Mouse (Mus musculus) hindbrain, embryonic 16.5 days (tissue): ENCODE measurements around the gene Phgr1. TPM values are rescaled to one million over a fixed set of nuclear protein-coding genes. Genes with fewer than 3 reads are reported as not detected.

Experiments used
- ATAC-seq: fragments of 200-750 bp; cut with Nextera tagmentation; 2 replicates; pipeline ENCODE4 v1.8.0; 2017; ENCODE audit warnings: moderate TSS enrichment, moderate library complexity
- H3K27ac ChIP-seq: fragments of 300-500 bp; sonication (generic); 2 replicates; pipeline ENCODE4 v1.5.1; 2014; ENCODE audit warnings: low read depth, mild to moderate bottlenecking, control low read depth, low read length, moderate library complexity
- H3K27me3 ChIP-seq: fragments of 300-500 bp; sonication (generic); replicated peaks from 2 replicates; pipeline ENCODE4 v1.6.1; 2014; ENCODE audit warnings: low read length; ENCODE audit not compliant: control insufficient read depth, insufficient read depth
- H3K36me3 ChIP-seq: fragments of 300-500 bp; sonication (generic); 2 replicates; pipeline ENCODE4 v1.6.1; 2014; ENCODE audit warnings: mild to moderate bottlenecking, low read length, moderate library complexity, mixed read lengths; ENCODE audit not compliant: control insufficient read depth, insufficient read depth
- H3K4me1 ChIP-seq: fragments of 300-500 bp; sonication (generic); 2 replicates; pipeline ENCODE4 v1.6.1; 2014; ENCODE audit warnings: low read depth, low read length; ENCODE audit not compliant: control insufficient read depth, insufficient read depth
- H3K4me2 ChIP-seq: fragments of 300-500 bp; sonication (generic); 2 replicates; pipeline ENCODE4 v1.6.1; 2014; ENCODE audit warnings: mild to moderate bottlenecking, low read length, control low read depth, moderate library complexity
- H3K4me3 ChIP-seq: fragments of 300-500 bp; sonication (generic); 2 replicates; pipeline ENCODE4 v1.5.1; 2014; ENCODE audit warnings: mild to moderate bottlenecking, low read length, control low read depth, moderate library complexity
- H3K9ac ChIP-seq: fragments of 300-500 bp; sonication (generic); 2 replicates; pipeline ENCODE4 v1.6.1; 2014; ENCODE audit warnings: low read depth, mild to moderate bottlenecking, control low read depth, low read length, moderate library complexity
- H3K9me3 ChIP-seq: fragments of 300-500 bp; sonication (generic); 2 replicates; pipeline ENCODE4 v1.6.1; 2014; ENCODE audit warnings: mild to moderate bottlenecking, low read length, moderate library complexity; ENCODE audit not compliant: control insufficient read depth
- WGBS: fragments of 180-500 bp; shearing (Covaris S2); extraction: QIAGEN DNeasy Blood & Tissue Kit; methylation state at CpG from one replicate; pipeline ENCODE4 v1.1.7; 2014; 5-methylcytosine and 5-hydroxymethylcytosine counted together
- polyA plus RNA-seq: library from polyadenylated mRNA; unstranded; fragments of >200 nt; fragmentation: Nextera tagmentation; extraction: Ambion mirVana; gene quantifications from 2 replicates; pipeline ENCODE4 v1.2.1, GENCODE M21; 2015

The Phgr1 gene
- polyA plus RNA-seq, 1 experiment from 2014 or later: not detected

DNA sequence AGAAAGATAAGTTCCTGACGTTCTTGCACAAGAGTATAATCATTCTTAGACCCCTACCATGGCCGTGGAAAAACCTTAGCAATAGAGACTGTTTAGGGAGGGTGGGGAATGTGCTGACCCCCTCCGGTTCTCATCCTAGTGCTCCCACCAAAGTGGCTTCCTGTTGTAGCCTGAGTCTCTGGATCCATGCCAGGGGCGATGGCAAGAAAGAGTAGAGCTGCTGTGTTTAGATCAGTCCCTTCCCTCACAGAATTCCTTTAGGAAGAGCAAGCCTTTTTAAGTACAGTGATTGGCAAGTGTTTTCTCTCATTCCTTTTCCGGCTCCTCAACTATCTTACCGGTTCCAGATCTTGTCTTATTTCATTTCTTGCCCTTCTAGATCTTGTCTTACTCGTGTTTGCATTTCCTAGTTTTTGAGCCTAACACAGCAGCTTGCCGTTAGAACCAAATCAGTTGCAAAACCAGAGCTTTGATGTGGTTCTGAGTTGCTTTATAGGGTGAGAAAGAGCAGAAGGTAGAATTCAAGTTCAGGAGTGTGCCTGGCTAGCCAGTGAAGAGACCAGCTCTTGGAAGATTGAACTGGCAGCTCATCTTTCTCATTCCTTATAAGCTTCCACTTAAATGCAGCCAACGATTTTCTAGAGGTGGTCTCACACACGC, 25.1 kb upstream of the Phgr1 start:
- H3K36me3 ChIP-seq: no peaks in the 10 kb centered on the region
- peaks cover 36% of the 10 kb centered on the region for H3K4me1 ChIP-seq
- no peaks in the 10 kb centered on the region for H3K9me3 ChIP-seq
- H3K27ac ChIP-seq: no peak overlapping the region
- H3K27me3 ChIP-seq: no peaks in the 10 kb centered on the region
- H3K4me3 ChIP-seq: peak overlapping the region; percentile 90
- H3K9ac ChIP-seq: peak overlapping the region; percentile 97
- ATAC-seq: no peak
- peak overlapping the region; percentile 78 for H3K4me2 ChIP-seq
- WGBS: 30% methylated on average over 10 of the region's 10 CpGs

GRCm38 (mm10) chr2:118749341-118749884, 23.2 kb upstream of the Phgr1 start:
- peak overlapping the region; percentile 14; the same call in 1 of the 2 replicates for H3K4me2 ChIP-seq
- no peak overlapping the region for H3K9ac ChIP-seq
- no peaks in the 10 kb centered on the region for H3K27me3 ChIP-seq
- H3K4me1 ChIP-seq: peaks cover 36% of the 10 kb centered on the region
- H3K9me3 ChIP-seq: no peaks in the 10 kb centered on the region
- ATAC-seq: no peak
- no peaks in the 10 kb centered on the region for H3K36me3 ChIP-seq
- no peak overlapping the region for H3K27ac ChIP-seq
- H3K4me3 ChIP-seq: no peak overlapping the region
- WGBS: 14% methylated on average over 10 of the region's 10 CpGs

GRCm38 (mm10) chr2:118750476-118750875, 22.1 kb upstream of the Phgr1 start:
- 62% methylated on average over 8 of the region's 8 CpGs for WGBS
- Histone ChIP-seq H3K4me2 (no peak overlapping the region), H3K9me3 (no peaks in the 10 kb centered on the region), H3K27ac (no peak overlapping the region), H3K4me3 (no peak overlapping the region), H3K36me3 (no peaks in the 10 kb centered on the region), H3K4me1 (peaks cover 30% of the 10 kb centered on the region), H3K9ac (no peak overlapping the region), H3K27me3 (no peaks in the 10 kb centered on the region)
- ATAC-seq: no peak

GRCm38 (mm10) chr2:118751896-118752791, 20.4 kb upstream of the Phgr1 start:
- Histone ChIP-seq H3K27me3 (no peaks in the 10 kb centered on the region), H3K4me2 (no peak overlapping the region), H3K4me3 (no peak overlapping the region), H3K27ac (no peak overlapping the region), H3K9me3 (no peaks in the 10 kb centered on the region), H3K9ac (no peak overlapping the region), H3K4me1 (peaks cover 24% of the 10 kb centered on the region), H3K36me3 (no peaks in the 10 kb centered on the region)
- 58% methylated on average over 16 of the region's 16 CpGs for WGBS
- no peak for ATAC-seq

- no peaks in the 10 kb centered on the region for H3K36me3 ChIP-seq
- peaks cover 18% of the 10 kb centered on the region for H3K4me1 ChIP-seq
- no peak for ATAC-seq
- H3K27ac ChIP-seq: no peak overlapping the region
- H3K9ac ChIP-seq: no peak overlapping the region
- H3K4me3 ChIP-seq: no peak overlapping the region
- H3K4me2 ChIP-seq: no peak overlapping the region
- 61% methylated on average over 3 of the region's 4 CpGs for WGBS
- H3K9me3 ChIP-seq: no peaks in the 10 kb centered on the region
- H3K27me3 ChIP-seq: no peaks in the 10 kb centered on the region
Measured at GRCm38 (mm10) chr2:118752792-118753108, 19.8 kb upstream of the Phgr1 start.

DNA sequence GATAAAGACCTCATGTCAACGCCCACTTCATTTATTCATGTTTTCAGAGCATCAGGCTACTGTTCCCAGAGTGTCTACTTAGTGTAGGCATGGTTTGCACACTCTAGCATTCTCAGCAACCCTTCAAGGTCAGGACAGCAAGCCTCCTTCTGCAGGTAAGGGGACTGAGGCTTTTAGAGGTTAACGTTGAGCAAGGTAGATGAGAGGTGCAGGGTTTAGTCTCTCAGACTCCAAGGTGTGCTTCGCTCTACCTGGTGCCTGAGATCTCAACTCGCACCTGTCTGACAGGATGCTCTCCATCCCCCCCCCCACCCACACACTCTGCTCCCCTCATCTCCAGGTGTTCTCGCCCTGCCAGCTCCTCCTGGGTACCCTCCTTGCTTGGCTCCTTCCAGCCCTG, 18.4 kb upstream of the Phgr1 start:
- Histone ChIP-seq H3K27me3 (no peaks in the 10 kb centered on the region), H3K4me1 (peaks cover 14% of the 10 kb centered on the region), H3K9ac (no peak overlapping the region), H3K4me3 (no peak overlapping the region), H3K36me3 (no peaks in the 10 kb centered on the region), H3K9me3 (no peaks in the 10 kb centered on the region), H3K27ac (no peak overlapping the region), H3K4me2 (no peak overlapping the region)
- WGBS: 92% methylated on average over 5 of the region's 5 CpGs
- ATAC-seq: no peak

DNA sequence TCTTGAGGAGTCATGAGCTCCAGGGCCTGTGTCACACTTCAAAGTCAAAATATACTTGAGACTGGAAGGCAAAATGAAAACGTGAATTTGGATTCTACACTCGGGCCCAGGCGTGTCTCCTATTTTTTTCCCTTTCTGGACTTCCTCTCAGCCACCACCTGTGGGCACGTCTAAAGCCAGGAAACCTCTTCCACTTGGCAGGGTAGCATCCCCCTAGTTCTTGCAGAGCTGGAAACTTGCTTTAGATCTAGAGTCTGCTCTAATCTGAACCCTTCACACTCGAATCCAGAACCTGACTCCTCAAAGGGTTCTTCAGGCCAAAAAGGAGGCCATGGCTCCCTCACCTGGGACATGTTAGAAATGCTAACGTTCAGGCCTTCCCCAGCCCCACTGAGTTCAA, 17.2 kb upstream of the Phgr1 start:
- H3K9ac ChIP-seq: no peak overlapping the region
- H3K27ac ChIP-seq: no peak overlapping the region
- 88% methylated on average over 6 of the region's 6 CpGs for whole genome bisulfite sequencing

DNA sequence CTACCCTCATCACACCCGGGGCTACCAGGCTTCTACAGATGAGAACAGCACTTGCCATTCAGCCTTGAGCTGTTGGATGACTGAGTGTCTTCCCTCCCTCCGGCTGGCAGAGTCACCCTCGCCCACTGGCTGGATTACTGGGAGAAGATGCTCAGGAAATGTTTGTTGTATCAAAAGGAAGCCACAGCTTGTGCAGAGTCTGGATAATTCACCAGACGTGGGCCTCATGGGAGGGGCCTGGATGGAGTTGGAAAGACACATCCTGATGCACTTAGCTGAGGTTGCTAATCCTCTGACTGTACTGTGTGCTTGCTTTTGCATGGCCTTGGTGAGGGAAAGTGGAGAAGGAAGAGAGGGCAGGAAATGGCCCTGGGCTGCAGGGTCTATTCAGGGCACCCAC, 16.5 kb upstream of the Phgr1 start:
- Histone ChIP-seq H3K27me3 (no peaks in the 10 kb centered on the region), H3K4me3 (no peak overlapping the region), H3K4me1 (peaks cover 12% of the 10 kb centered on the region), H3K36me3 (no peaks in the 10 kb centered on the region), H3K9me3 (no peaks in the 10 kb centered on the region), H3K27ac (no peak overlapping the region), H3K9ac (no peak overlapping the region), H3K4me2 (no peak overlapping the region)
- ATAC-seq: no peak
- WGBS: 87% methylated on average over 4 of the region's 4 CpGs

More for the DNA sequence above, 17.2 kb upstream of the Phgr1 start:
- Histone ChIP-seq H3K36me3 (no peaks in the 10 kb centered on the region), H3K4me2 (no peak overlapping the region), H3K4me3 (no peak overlapping the region), H3K9me3 (no peaks in the 10 kb centered on the region), H3K27me3 (no peaks in the 10 kb centered on the region), H3K4me1 (peaks cover 6% of the 10 kb centered on the region)
- ATAC-seq: no peak

DNA sequence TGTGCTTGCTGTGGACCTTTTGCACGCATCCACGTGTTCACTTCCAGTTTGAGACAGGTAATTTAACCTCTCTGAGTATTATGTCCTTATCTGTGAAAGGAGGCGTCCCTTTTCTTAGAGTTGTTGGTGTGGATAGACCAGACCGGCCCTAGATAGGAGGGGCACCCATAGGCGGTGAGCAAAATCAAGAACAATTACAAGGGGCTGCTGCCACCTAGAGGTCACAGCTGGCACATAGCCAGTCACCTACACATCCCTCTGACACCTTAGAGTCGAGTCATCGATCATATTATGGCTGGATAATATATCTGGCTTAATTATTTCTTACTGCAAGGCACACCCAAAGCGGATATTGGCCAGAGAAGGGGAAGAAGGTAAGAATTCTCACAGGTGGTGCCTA, 12.7 kb upstream of the Phgr1 start:
- Histone ChIP-seq H3K9ac (no peak overlapping the region), H3K9me3 (no peaks in the 10 kb centered on the region), H3K4me1 (peaks cover 31% of the 10 kb centered on the region), H3K27me3 (no peaks in the 10 kb centered on the region), H3K36me3 (no peaks in the 10 kb centered on the region), H3K4me2 (peak overlapping the region; percentile 31; the same call in 1 of the 2 replicates), H3K4me3 (no peak overlapping the region), H3K27ac (no peak overlapping the region)
- ATAC-seq: peak; percentile 68
- WGBS: 11% methylated on average over 8 of the region's 8 CpGs
